Mouse (Mus musculus) spleen, embryonic (tissue): ENCODE measurements around the gene Prm2.

ENCODE experiments used
- CTCF ChIA-PET: fragments of 350-600 bp; sonication (Branson Sonifier 250); formaldehyde crosslinking; loops from one replicate; lab custom pipeline; 2022; lab: Charles Lee

Gene Prm2

GRCm38 (mm10) chr16:10780631-10781120 lies 15.3 kb downstream of the Prm2 start:
- CTCF ChIA-PET, result no interaction called here

- CTCF ChIA-PET, result no interaction called here
Measured at GRCm38 (mm10) chr16:10777579-10778160, 18.3 kb downstream of the Prm2 start.

GRCm38 (mm10) chr16:10776322-10776721 lies 19.6 kb downstream of the Prm2 start:
- CTCF ChIA-PET, result interaction anchor here (0.7 kb wide), 1 partner anchor 65 kb away, joined by 3 read pairs; no protein-coding TSS in a partner anchor

GRCm38 (mm10) chr16:10774726-10775125 lies 21.2 kb downstream of the Prm2 start:
- CTCF ChIA-PET, result no interaction called here

GRCm38 (mm10) chr16:10773543-10773942 lies 22.4 kb downstream of the Prm2 start:
- CTCF ChIA-PET, result interaction anchor here (1.1 kb wide), 1 partner anchor 12 kb away, joined by 3 read pairs; the partner anchor contains the start of gene Socs1

GRCm38 (mm10) chr16:10771769-10772510 lies 24.0 kb downstream of the Prm2 start:
- CTCF ChIA-PET, result no interaction called here

- CTCF ChIA-PET, result interaction anchor here (0.6 kb wide), 1 partner anchor 14 kb away, joined by 4 read pairs; no protein-coding TSS in a partner anchor
Measured at GRCm38 (mm10) chr16:10770531-10771325, 25.2 kb downstream of the Prm2 start.

GRCm38 (mm10) chr16:10769661-10770060 lies 26.3 kb downstream of the Prm2 start:
- CTCF ChIA-PET, result interaction anchor here (0.6 to 1.0 kb wide), 2 partner anchors 15 to 98 kb away, joined by 4 to 5 read pairs; no protein-coding TSS in a partner anchor

GRCm38 (mm10) chr16:10768821-10769220 lies 27.1 kb downstream of the Prm2 start:
- CTCF ChIA-PET, result interaction anchor here (1.2 kb wide), 1 partner anchor 92 kb away, joined by 3 read pairs; no protein-coding TSS in a partner anchor

- CTCF ChIA-PET, result interaction anchor here (0.6 to 0.7 kb wide), 2 partner anchors 49 to 65 kb away, joined by 3 to 5 read pairs; no protein-coding TSS in a partner anchor
Measured at GRCm38 (mm10) chr16:10767158-10767557, 28.8 kb downstream of the Prm2 start.

- CTCF ChIA-PET, result no interaction called here
Measured at GRCm38 (mm10) chr16:10764323-10764722, 31.6 kb downstream of the Prm2 start.

GRCm38 (mm10) chr16:10763540-10764264 lies 32.2 kb downstream of the Prm2 start:
- CTCF ChIA-PET, result interaction anchor here (0.6 kb wide), 1 partner anchor 105 kb away, joined by 3 read pairs; no protein-coding TSS in a partner anchor

- CTCF ChIA-PET, result no interaction called here
Measured at GRCm38 (mm10) chr16:10762569-10763180, 33.3 kb downstream of the Prm2 start.

- CTCF ChIA-PET, result interaction anchor here (0.5 kb wide), 1 partner anchor 36 kb away, joined by 3 read pairs; no protein-coding TSS in a partner anchor
Measured at GRCm38 (mm10) chr16:10761182-10761581, 34.8 kb downstream of the Prm2 start.

GRCm38 (mm10) chr16:10756168-10756567 lies 39.8 kb downstream of the Prm2 start:
- CTCF ChIA-PET, result no interaction called here

- CTCF ChIA-PET, result no interaction called here
Measured at GRCm38 (mm10) chr16:10754521-10755296, 41.2 kb downstream of the Prm2 start.

GRCm38 (mm10) chr16:10749824-10750223 lies 46.1 kb downstream of the Prm2 start:
- CTCF ChIA-PET, result no interaction called here

GRCm38 (mm10) chr16:10749226-10749625 lies 46.7 kb downstream of the Prm2 start:
- CTCF ChIA-PET, result no interaction called here
